Mouse (Mus musculus) liver, adult 2 months (tissue): ENCODE data around the gene Rgs5. TPM values are rescaled to one million over a fixed set of nuclear protein-coding genes. Genes with fewer than 3 reads are reported as not detected.

Experiments used
- DNase-seq: peaks from one replicate; pipeline ENCODE4 v3.0.0-alpha.2; 2011; ENCODE audit warnings: low read depth, low spot score; ENCODE audit errors: extremely low read depth
- H3K27ac ChIP-seq: fragments of 200-500 bp; replicated peaks from 2 replicates; pipeline ENCODE4 v1.5.1; 2012; ENCODE audit warnings: low read depth, mild to moderate bottlenecking, control low read depth, inconsistent platforms, low read length; ENCODE audit not compliant: insufficient read depth
- H3K27me3 ChIP-seq: fragments of 200-500 bp; 2 replicates; pipeline ENCODE4 v1.6.1; 2012; ENCODE audit warnings: mild to moderate bottlenecking, moderate library complexity, low read length, inconsistent platforms; ENCODE audit not compliant: control insufficient read depth, insufficient read depth
- H3K36me3 ChIP-seq: fragments of 200-500 bp; 2 replicates; pipeline ENCODE4 v1.6.1; 2012; ENCODE audit warnings: low read length, inconsistent platforms; ENCODE audit not compliant: control insufficient read depth, insufficient read depth
- H3K4me1 ChIP-seq: fragments of 200-500 bp; 2 replicates; pipeline ENCODE4 v1.6.1; 2011; ENCODE audit warnings: low read length; ENCODE audit not compliant: control insufficient read depth, insufficient read depth
- H3K4me3 ChIP-seq: fragments of 200-500 bp; 2 replicates; pipeline ENCODE4 v1.5.1; 2011; ENCODE audit warnings: low read depth, mild to moderate bottlenecking, control low read depth, low read length, moderate library complexity; ENCODE audit not compliant: insufficient read depth
- H3K79me2 ChIP-seq: fragments of 200-500 bp; 2 replicates; pipeline ENCODE4 v1.6.1; 2012; ENCODE audit warnings: inconsistent platforms, mild to moderate bottlenecking, low read length, moderate library complexity; ENCODE audit not compliant: control insufficient read depth, insufficient read depth
- H3K9ac ChIP-seq: fragments of 200-500 bp; 2 replicates; pipeline ENCODE4 v1.6.1; 2012; ENCODE audit warnings: low read depth, mild to moderate bottlenecking, control low read depth, inconsistent platforms, low read length
- CTCF ChIP-seq: fragments of 200-500 bp; IDR thresholded peaks from 2 replicates; pipeline ENCODE4 v1.5.1; 2011; ENCODE audit warnings: low read depth, low read length, control low read depth
- POLR2A ChIP-seq: fragments of 200-500 bp; IDR thresholded peaks from 2 replicates; pipeline ENCODE4 v1.6.1; 2011; ENCODE audit warnings: low read length, control low read depth; ENCODE audit not compliant: insufficient read depth; ENCODE audit errors: extremely low read depth
- WGBS: fragments of 180-500 bp; shearing (Covaris S2); methylation state at CpG from one replicate; pipeline ENCODE4 v1.1.7; 2018; 5-methylcytosine and 5-hydroxymethylcytosine counted together
- polyA plus RNA-seq: library from polyadenylated mRNA; depleted of rRNA; stranded (reverse); fragments of >200 nt; gene quantifications from 2 replicates; pipeline ENCODE4 v1.2.3, GENCODE M21; 2012
- total RNA-seq: library from RNA; depleted of rRNA; stranded (reverse); fragments of >200 nt; gene quantifications from 2 replicates; pipeline ENCODE4 v1.2.3, GENCODE M21; 2014

The Rgs5 gene
- total and polyA plus RNA-seq, 2 experiments: 6.9 to 31.3 TPM

DNA sequence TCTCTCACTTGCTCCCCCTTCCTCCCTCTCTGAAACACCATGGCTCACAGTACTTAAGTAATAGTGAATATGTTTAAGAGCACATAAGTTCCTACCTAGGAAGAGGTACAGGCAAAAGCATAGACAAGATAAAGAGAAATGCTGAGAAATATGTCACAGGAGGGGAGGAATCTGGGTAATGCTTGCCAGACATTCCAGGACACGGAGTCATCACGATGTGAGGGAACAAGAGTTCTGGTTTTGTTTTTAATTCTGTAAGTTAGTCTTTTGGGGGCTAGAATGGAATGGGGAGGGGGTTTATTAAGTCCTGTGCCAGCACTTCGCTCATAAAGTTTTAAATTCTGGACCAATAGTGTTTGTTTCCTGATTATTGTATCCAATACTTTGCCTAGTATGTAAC is 40.1 kb downstream of the Rgs5 start:
- Histone ChIP-seq H3K79me2 (no peaks in the 10 kb centered on the region), H3K27ac (no peak overlapping the region), H3K27me3 (no peaks in the 10 kb centered on the region), H3K36me3 (no peaks in the 10 kb centered on the region), H3K4me3 (no peak overlapping the region), H3K4me1 (no peaks in the 10 kb centered on the region), H3K9ac (no peak overlapping the region)
- no peak for DNase-seq
- no peak for TF ChIP-seq POLR2A
- TF ChIP-seq CTCF: no peak
- 68% methylated on average over 3 of the region's 3 CpGs for WGBS

DNA sequence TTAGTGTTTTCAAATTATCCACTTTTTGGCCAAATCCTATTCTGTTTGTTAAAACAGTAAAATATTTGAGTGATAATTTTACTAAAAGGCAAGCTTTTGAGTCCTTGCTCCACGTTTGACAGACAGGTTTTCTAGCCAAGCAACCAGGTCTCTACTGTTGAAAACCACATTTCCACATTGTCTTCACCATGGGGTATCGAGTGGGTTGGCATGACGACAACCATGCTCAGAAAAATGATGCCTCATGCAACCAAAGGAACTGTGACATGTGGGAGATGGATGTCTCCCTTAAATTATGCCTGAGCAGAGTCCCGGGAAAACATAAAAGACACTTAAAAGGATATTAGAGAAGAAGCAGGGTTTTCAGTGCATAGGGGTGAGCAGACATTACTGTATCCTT is 41.9 kb downstream of the Rgs5 start:
- no peak overlapping the region for H3K9ac ChIP-seq
- TF ChIP-seq CTCF: no peak
- TF ChIP-seq POLR2A: no peak
- no peaks in the 10 kb centered on the region for H3K79me2 ChIP-seq
- 71% methylated on average over 4 of the region's 4 CpGs for WGBS
- no peaks in the 10 kb centered on the region for H3K27me3 ChIP-seq
- no peaks in the 10 kb centered on the region for H3K4me1 ChIP-seq
- no peak overlapping the region for H3K27ac ChIP-seq
- no peak overlapping the region for H3K4me3 ChIP-seq
- H3K36me3 ChIP-seq: no peaks in the 10 kb centered on the region
- no peak for DNase-seq

DNA sequence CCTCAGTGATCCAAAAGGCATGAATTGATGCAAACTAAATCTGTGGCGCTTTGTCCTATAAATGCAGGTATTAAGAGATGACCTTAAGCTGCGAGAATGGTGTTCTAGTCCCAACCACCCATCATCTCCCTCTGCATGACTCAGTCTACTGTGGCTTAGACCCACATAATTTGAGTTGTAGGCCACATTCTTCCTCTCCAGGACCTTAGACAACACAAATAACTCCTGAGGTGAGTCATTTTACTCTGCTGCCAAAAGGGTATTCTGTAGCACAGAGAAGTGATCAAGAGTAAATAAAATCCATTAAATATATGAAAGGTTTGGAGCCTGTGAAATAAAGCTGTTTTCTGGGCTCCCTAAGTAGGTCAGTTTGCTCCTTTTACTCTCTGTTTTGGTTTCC is 43.9 kb downstream of the Rgs5 start:
- TF ChIP-seq POLR2A: no peak
- no peak for TF ChIP-seq CTCF
- Histone ChIP-seq H3K36me3 (no peaks in the 10 kb centered on the region), H3K27ac (no peak overlapping the region), H3K4me1 (no peaks in the 10 kb centered on the region), H3K27me3 (no peaks in the 10 kb centered on the region), H3K9ac (no peak overlapping the region), H3K79me2 (no peaks in the 10 kb centered on the region), H3K4me3 (no peak overlapping the region)
- 84% methylated on average over 2 of the region's 2 CpGs for whole genome bisulfite sequencing
- DNase-seq: no peak

DNA sequence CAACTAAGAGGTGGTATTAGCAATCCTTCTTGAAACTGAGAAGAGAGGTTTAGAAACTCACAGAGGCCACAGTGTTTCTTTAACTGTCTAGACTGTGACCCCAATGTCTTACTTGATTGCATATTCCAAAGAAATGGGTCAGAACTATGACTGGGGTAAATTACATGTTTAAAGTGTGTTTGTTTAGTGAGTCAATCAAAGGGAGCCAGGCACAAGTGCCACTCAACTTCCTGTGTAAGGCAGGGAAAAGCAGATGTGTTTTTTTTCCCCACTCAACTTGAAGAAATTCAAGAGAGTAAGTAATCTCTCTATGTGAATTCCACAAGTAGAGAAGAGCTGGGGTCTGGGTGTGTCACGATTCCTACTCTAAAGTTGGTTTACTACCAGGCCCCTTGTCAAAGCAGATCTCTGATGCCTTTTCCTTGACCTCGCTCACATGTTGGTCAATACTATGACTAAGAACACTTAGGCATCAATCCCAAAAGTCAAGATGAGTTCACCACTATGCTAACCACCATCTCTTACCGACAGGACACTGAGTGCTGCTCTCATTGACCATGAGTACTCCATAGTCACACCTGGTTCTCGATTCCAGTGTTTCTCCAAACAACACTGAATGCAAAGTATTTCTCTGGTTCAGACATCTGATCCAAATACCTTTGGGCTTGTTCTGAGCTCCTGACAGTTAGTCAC is 49.2 kb downstream of the Rgs5 start:
- Histone ChIP-seq H3K79me2 (no peaks in the 10 kb centered on the region), H3K27me3 (no peaks in the 10 kb centered on the region), H3K27ac (no peak overlapping the region), H3K9ac (no peak overlapping the region), H3K4me1 (no peaks in the 10 kb centered on the region), H3K4me3 (no peak overlapping the region), H3K36me3 (no peaks in the 10 kb centered on the region)
- WGBS: 84% methylated on average over 4 of the region's 4 CpGs
- no peak for DNase-seq
- no peak for TF ChIP-seq CTCF
- TF ChIP-seq POLR2A: no peak

DNA sequence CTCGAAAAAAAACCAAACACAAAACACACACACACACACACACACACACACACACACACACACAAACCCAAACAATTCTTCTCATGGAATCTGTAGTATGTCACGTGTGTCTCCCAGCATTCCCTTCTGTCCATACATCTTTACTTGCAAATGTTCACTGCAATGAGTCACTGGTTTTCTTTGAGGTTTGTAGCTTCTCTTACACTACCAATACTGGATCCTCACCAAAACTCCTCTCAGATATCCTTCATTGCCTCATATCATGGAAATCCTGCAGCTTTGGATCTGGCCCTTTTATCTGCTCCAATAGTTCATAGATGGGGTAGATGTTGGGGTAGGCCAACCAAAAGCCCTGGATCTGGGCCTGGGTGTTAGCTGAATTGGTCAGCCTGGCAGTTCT is 66.5 kb downstream of the Rgs5 start:
- no peak overlapping the region for H3K27ac ChIP-seq
- no peaks in the 10 kb centered on the region for H3K27me3 ChIP-seq
- TF ChIP-seq CTCF (no peak), POLR2A (no peak)
- H3K4me1 ChIP-seq: no peaks in the 10 kb centered on the region
- H3K79me2 ChIP-seq: no peaks in the 10 kb centered on the region
- H3K4me3 ChIP-seq: no peak overlapping the region
- DNase-seq: no peak
- WGBS: 68% methylated on average over 2 of the region's 2 CpGs
- H3K36me3 ChIP-seq: no peaks in the 10 kb centered on the region
- H3K9ac ChIP-seq: no peak overlapping the region

DNA sequence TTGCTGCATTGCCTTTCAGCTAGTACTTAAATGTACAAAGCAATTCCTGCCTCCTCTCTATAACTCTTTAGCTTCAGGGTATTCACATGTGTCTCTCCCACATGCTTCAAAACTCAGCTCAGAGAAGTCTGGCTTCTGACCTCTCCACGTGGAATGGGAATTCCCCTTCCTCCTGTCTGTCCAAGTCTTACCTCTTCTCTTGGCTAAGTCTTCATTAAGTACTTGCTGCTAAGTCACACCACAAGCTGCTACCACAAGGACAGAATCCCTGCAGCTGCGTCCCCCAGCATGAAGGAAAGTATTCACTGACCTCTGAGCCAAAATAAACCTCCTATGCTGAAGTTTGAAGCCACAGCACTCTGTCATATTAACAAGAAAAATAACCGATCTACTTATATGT is 71.0 kb downstream of the Rgs5 start:
- H3K27ac ChIP-seq: no peak overlapping the region
- no peaks in the 10 kb centered on the region for H3K4me1 ChIP-seq
- no peaks in the 10 kb centered on the region for H3K36me3 ChIP-seq
- no peaks in the 10 kb centered on the region for H3K79me2 ChIP-seq
- DNase-seq: no peak
- H3K9ac ChIP-seq: no peak overlapping the region
- H3K4me3 ChIP-seq: no peak overlapping the region
- 72% methylated on average over 3 of the region's 3 CpGs for WGBS
- TF ChIP-seq POLR2A (no peak), CTCF (no peak)
- H3K27me3 ChIP-seq: no peaks in the 10 kb centered on the region
